Mouse (Mus musculus) kidney, adult 2 months (tissue): ENCODE results near the gene Arhgef28.

Experiments used
- CTCF ChIP-seq: fragments of 200-500 bp; conservative IDR thresholded peaks from 2 replicates; pipeline ENCODE4 v1.5.1; 2011; ENCODE audit warnings: low read depth, mild to moderate bottlenecking, control low read depth, low read length, moderate library complexity, mixed read lengths; ENCODE audit not compliant: insufficient read depth, insufficient read length
- POLR2A ChIP-seq: fragments of 200-500 bp; IDR thresholded peaks from one replicate; pipeline ENCODE4 v1.6.1; 2011; ENCODE audit warnings: low read depth, low read length, control low read depth

- TF ChIP-seq POLR2A (no peak), CTCF (no peak)
Measured at GRCm38 (mm10) chr13:97927376-97928134, 278.7 kb downstream of the Arhgef28 start.
